Mouse (Mus musculus) stomach, embryonic 16.5 days (tissue): ENCODE results near the gene Popdc3. TPM values are rescaled to one million over a fixed set of nuclear protein-coding genes. Genes with fewer than 3 reads are reported as not detected.
"Not testable (repeated sequence)": the region's sequence is repeated elsewhere in the genome, so short reads cannot be mapped to it uniquely, and the experiment has no call there.

Experiments used
- ATAC-seq: fragments of 200-750 bp; cut with Nextera tagmentation; 2 replicates; pipeline ENCODE4 v1.8.0; 2017; ENCODE audit warnings: moderate number of reproducible peaks, moderate TSS enrichment; ENCODE audit not compliant: insufficient read depth, low FRiP score
- H3K27ac ChIP-seq: fragments of 300-500 bp; sonication (generic); 2 replicates; pipeline ENCODE4 v1.5.1; 2014; ENCODE audit warnings: low read length
- H3K27me3 ChIP-seq: fragments of 300-500 bp; sonication (generic); 2 replicates; pipeline ENCODE4 v1.6.1; 2014; ENCODE audit warnings: low read length, control low read depth, mixed read lengths; ENCODE audit not compliant: control insufficient read depth, insufficient read depth
- H3K36me3 ChIP-seq: fragments of 300-500 bp; sonication (generic); 2 replicates; pipeline ENCODE4 v1.6.1; 2014; ENCODE audit warnings: low read length; ENCODE audit not compliant: control insufficient read depth, insufficient read depth
- H3K4me1 ChIP-seq: fragments of 300-500 bp; sonication (generic); 2 replicates; pipeline ENCODE4 v1.6.1; 2014; ENCODE audit warnings: low read length, control low read depth, mixed read lengths; ENCODE audit not compliant: control insufficient read depth, insufficient read depth
- H3K4me2 ChIP-seq: fragments of 300-500 bp; sonication (generic); 2 replicates; pipeline ENCODE4 v1.6.1; 2014; ENCODE audit warnings: low read depth, low read length, mixed read lengths
- H3K4me3 ChIP-seq: fragments of 300-500 bp; sonication (generic); replicated peaks from 2 replicates; pipeline ENCODE4 v1.5.1; 2014; ENCODE audit warnings: mild to moderate bottlenecking, low read length
- H3K9ac ChIP-seq: fragments of 300-500 bp; sonication (generic); 2 replicates; pipeline ENCODE4 v1.6.1; 2014; ENCODE audit warnings: low read length
- H3K9me3 ChIP-seq: fragments of 300-500 bp; sonication (generic); replicated peaks from 2 replicates; pipeline ENCODE4 v1.6.1; 2016; ENCODE audit warnings: low read length, control low read depth; ENCODE audit not compliant: control insufficient read depth
- WGBS: fragments of 180-500 bp; shearing (Covaris S2); extraction: QIAGEN DNeasy Blood & Tissue Kit; methylation state at CpG from one replicate; pipeline ENCODE4 v1.1.7; 2014; 5-methylcytosine and 5-hydroxymethylcytosine counted together
- polyA plus RNA-seq: library from polyadenylated mRNA; unstranded; fragments of >200 nt; fragmentation: Nextera tagmentation; extraction: Ambion mirVana; gene quantifications from 2 replicates; pipeline ENCODE4 v1.2.1, GENCODE M21; 2015

The Popdc3 gene
- polyA plus RNA-seq, 1 experiment from 2014 or later = 2.6 TPM

- H3K4me1 ChIP-seq, H3K4me3 ChIP-seq, H3K9ac ChIP-seq, H3K36me3 ChIP-seq, H3K4me2 ChIP-seq, H3K9me3 ChIP-seq, H3K27ac ChIP-seq: not testable (repeated sequence)
- peaks cover 12% of the 10 kb centered on the region for H3K27me3 ChIP-seq
- 0 out of 2 replicates have a peak, but pooled peaks have one; percentile 25 for ATAC-seq
- 55% methylated on average over 4 of the region's 4 CpGs for WGBS
Observed at GRCm38 (mm10) chr10:45292159-45292558, 114.3 kb downstream of the Popdc3 start.

- H3K36me3 ChIP-seq = no peaks in the 10 kb centered on the region
- no peak overlapping the region for H3K4me2 ChIP-seq
- no peak overlapping the region for H3K4me3 ChIP-seq
- H3K9ac ChIP-seq = no peak overlapping the region
- ATAC-seq = no peak
- H3K27ac ChIP-seq = no peak overlapping the region
- no peaks in the 10 kb centered on the region for H3K9me3 ChIP-seq
- 71% methylated on average over 5 of the region's 5 CpGs for WGBS
- H3K27me3 ChIP-seq = 0 out of 2 replicates have a peak, but pooled peaks cover 3% of the 10 kb centered on the region
- no peaks in the 10 kb centered on the region for H3K4me1 ChIP-seq
Observed at GRCm38 (mm10) chr10:45295093-45295492, 117.2 kb downstream of the Popdc3 start.

- WGBS = 71% methylated on average over 6 of the region's 6 CpGs
- H3K27me3 ChIP-seq = no peaks in the 10 kb centered on the region
- H3K4me1 ChIP-seq = no peaks in the 10 kb centered on the region
Observed at GRCm38 (mm10) chr10:45298503-45298902, 120.6 kb downstream of the Popdc3 start.

GRCm38 (mm10) chr10:45299509-45299908 is 121.6 kb downstream of the Popdc3 start:
- H3K9ac ChIP-seq = no peak overlapping the region
- H3K4me3 ChIP-seq = no peak overlapping the region
- H3K27ac ChIP-seq = no peak overlapping the region
- no peak overlapping the region for H3K4me2 ChIP-seq
- no peaks in the 10 kb centered on the region for H3K4me1 ChIP-seq
- H3K27me3 ChIP-seq = no peaks in the 10 kb centered on the region
- WGBS = 75% methylated on average over 4 of the region's 4 CpGs
- no peaks in the 10 kb centered on the region for H3K9me3 ChIP-seq
- no peak for ATAC-seq
- H3K36me3 ChIP-seq = no peaks in the 10 kb centered on the region

More at GRCm38 (mm10) chr10:45298503-45298902, 120.6 kb downstream of the Popdc3 start:
- Histone ChIP-seq H3K27ac (no peak overlapping the region), H3K4me3 (no peak overlapping the region), H3K36me3 (no peaks in the 10 kb centered on the region), H3K9ac (no peak overlapping the region), H3K9me3 (no peaks in the 10 kb centered on the region), H3K4me2 (no peak overlapping the region)
- ATAC-seq = no peak

GRCm38 (mm10) chr10:45303315-45304036 is 125.6 kb downstream of the Popdc3 start:
- Histone ChIP-seq H3K27me3 (no peaks in the 10 kb centered on the region), H3K4me2 (no peak overlapping the region), H3K9ac (no peak overlapping the region), H3K27ac (no peak overlapping the region), H3K9me3 (no peaks in the 10 kb centered on the region), H3K4me1 (no peaks in the 10 kb centered on the region), H3K4me3 (no peak overlapping the region), H3K36me3 (no peaks in the 10 kb centered on the region)
- ATAC-seq = no peak
- 44% methylated on average over 14 of the region's 14 CpGs for WGBS

- H3K4me3 ChIP-seq = no peak overlapping the region
- H3K9ac ChIP-seq = no peak overlapping the region
- 71% methylated on average over 5 of the region's 5 CpGs for WGBS
- no peak overlapping the region for H3K4me2 ChIP-seq
- no peak for ATAC-seq
- no peaks in the 10 kb centered on the region for H3K4me1 ChIP-seq
- no peaks in the 10 kb centered on the region for H3K27me3 ChIP-seq
- no peak overlapping the region for H3K27ac ChIP-seq
- H3K9me3 ChIP-seq = no peaks in the 10 kb centered on the region
- H3K36me3 ChIP-seq = no peaks in the 10 kb centered on the region
Observed at GRCm38 (mm10) chr10:45305173-45305572, 127.3 kb downstream of the Popdc3 start.

- Histone ChIP-seq H3K9me3 (no peaks in the 10 kb centered on the region), H3K4me3 (no peak overlapping the region), H3K4me1 (no peaks in the 10 kb centered on the region), H3K27ac (no peak overlapping the region), H3K4me2 (no peak overlapping the region), H3K36me3 (no peaks in the 10 kb centered on the region), H3K27me3 (no peaks in the 10 kb centered on the region), H3K9ac (no peak overlapping the region)
- ATAC-seq = no peak
- 75% methylated on average over 5 of the region's 5 CpGs for WGBS
Observed at GRCm38 (mm10) chr10:45311129-45311528, 133.2 kb downstream of the Popdc3 start.

- Histone ChIP-seq H3K27me3 (no peaks in the 10 kb centered on the region), H3K4me3 (no peak overlapping the region), H3K9me3 (no peaks in the 10 kb centered on the region), H3K4me2 (no peak overlapping the region), H3K9ac (no peak overlapping the region), H3K4me1 (no peaks in the 10 kb centered on the region), H3K27ac (no peak overlapping the region), H3K36me3 (no peaks in the 10 kb centered on the region)
- no peak for ATAC-seq
- WGBS = 69% methylated on average over 7 of the region's 7 CpGs
Observed at GRCm38 (mm10) chr10:45311624-45312023, 133.7 kb downstream of the Popdc3 start.

- Histone ChIP-seq H3K9me3 (no peaks in the 10 kb centered on the region), H3K4me2 (no peak overlapping the region), H3K4me1 (no peaks in the 10 kb centered on the region), H3K36me3 (no peaks in the 10 kb centered on the region), H3K9ac (no peak overlapping the region), H3K27me3 (no peaks in the 10 kb centered on the region), H3K4me3 (no peak overlapping the region), H3K27ac (no peak overlapping the region)
- no peak for ATAC-seq
- 89% methylated on average over 16 of the region's 16 CpGs for WGBS
Observed at GRCm38 (mm10) chr10:45314865-45315264, 137.0 kb downstream of the Popdc3 start.
